Mouse (Mus musculus) mouse embryonic stem cell (cell line): ENCODE measurements around the gene Has3.

ENCODE experiments used
- in situ Hi-C, 2 experiments: fragments of 300-500 bp; cut with MboI; formaldehyde crosslinking; loops; 1 replicate in 1 of 2; 3 replicates in 1 of 2; pipeline ENCODE4 v1.14.3; 2019 to 2020; ENCODE audit warnings: low sequenced_read_pairs in 2 of 2, low pct_unique_long_range_greater_than_20kb in 1 of 2, mixed read lengths in 1 of 2; ENCODE audit not compliant: unreplicated experiment in 1 of 2

The Has3 gene

GRCm38 (mm10) chr8:106870051-106870450 lies at the start of gene Has3:
Gene Has3, plus strand, starts transcription at chr8:106870242.
- in situ Hi-C loops = loop anchor here in 1 of 2 experiments (25.0 kb wide), 1 partner anchor 308 kb away; the partner anchor contains the start of gene Gm10073

GRCm38 (mm10) chr8:106820553-106821515 lies 49.2 kb upstream of the Has3 start:
- in situ Hi-C loops = no loop called here

DNA sequence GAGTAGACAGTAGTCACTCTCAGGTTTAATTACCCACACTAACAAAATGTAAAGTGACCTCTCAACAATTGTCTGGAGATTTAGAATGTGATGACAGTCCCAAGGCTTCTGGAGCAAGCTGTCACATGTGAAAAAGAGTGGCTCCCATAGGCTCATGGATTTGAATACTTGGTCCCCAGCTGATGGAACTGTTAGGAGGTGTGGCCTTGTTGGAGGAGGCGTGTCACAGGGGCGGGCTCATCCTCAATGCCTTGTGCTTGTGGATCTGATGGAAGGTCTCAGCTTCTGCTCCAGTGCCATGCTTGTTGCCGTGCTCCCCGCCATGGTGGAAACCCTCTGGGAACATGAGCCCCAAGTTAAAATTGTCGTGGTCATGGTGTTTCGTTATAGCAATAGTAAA lies 41.1 kb upstream of the Has3 start:
- in situ Hi-C loops = no loop called here

DNA sequence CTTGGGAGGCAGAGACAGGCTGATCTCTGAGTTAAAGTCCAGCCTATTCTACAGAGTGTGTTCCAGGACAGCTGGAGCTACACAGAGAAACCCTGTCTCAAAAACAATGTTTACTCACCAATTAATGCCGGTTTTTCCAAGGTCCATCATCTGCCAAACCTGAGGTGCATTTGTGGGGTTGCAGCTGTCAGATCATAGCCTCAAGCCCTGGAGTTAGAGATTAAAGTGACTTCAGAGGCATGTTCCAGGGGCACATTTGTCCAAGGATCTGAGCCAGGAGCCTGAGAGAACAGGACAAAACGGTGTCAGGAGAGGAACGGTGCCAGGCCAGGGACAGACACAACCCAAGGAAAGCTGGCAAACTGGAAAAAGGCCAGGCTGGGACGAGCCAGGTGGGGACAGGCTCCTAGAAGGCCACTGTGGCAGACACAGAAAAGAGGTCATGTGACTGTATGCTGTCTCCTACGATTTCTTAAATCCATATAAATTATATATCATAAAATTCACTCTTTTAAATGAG lies 40.5 kb upstream of the Has3 start:
- in situ Hi-C loops = no loop called here

DNA sequence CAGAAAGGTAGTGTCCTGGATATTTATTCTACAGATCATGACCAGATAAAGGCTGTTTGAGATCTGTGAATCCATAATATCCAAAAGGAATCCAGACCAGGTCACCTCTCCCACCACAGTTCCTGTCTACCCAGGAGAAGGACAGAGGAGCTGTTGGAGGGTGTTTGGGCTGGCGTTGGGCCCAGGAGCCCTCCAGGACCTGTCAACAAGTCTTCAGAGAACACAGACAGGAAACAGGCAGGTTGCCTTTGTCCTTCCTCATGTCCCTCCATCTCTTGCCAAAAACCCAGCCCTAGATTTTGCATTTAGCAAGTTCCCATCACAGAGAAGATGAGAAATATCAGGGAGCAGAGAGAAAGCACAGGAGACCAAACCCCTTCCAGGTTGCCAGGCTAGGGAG lies 35.1 kb upstream of the Has3 start:
- in situ Hi-C loops = no loop called here

DNA sequence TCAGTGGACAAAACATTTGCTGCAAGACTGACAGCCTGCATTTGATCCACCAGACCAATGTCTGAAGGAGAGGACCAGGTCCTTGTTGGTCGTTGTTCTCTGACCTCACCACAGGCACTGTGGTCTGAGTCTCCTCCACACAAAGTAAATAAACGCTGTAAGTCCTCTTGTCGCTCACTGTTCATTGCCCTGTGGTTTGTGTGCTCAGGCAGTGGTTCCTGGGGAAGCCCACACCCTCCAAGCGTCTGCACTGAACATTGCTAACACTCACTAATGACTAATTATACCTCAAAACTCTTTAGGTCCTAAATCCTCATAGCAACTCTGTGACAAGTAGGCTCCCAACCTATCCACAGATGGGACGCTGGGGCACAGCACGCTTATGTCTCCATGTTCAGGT lies 33.5 kb upstream of the Has3 start:
- in situ Hi-C loops = no loop called here

DNA sequence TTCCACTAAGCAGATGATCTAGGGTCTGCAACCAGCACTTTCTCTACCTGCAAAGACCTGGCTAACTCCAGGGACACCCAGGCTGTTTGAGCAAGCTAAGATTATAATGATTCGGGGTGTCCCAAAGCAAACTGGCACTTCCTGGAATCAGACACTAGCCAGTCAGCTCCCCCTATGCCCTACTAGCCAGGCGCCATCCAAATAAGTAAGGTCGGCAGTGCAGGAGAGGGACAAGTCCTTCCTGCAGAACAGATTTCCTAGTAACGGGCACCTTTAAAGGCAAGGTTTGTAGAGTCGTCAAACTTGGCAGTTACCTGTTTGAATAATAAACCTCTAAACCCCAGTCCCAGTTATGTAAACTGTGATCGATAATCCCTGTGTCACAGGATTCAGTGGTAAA lies 31.2 kb upstream of the Has3 start:
- in situ Hi-C loops = no loop called here

GRCm38 (mm10) chr8:106839209-106840001 lies 30.6 kb upstream of the Has3 start:
- in situ Hi-C loops = no loop called here

GRCm38 (mm10) chr8:106850034-106850433 lies 20.0 kb upstream of the Has3 start:
- in situ Hi-C loops = loop anchor here in 1 of 2 experiments (25.0 kb wide), 1 partner anchor 288 kb away; the partner anchor contains the start of gene Gm10073

DNA sequence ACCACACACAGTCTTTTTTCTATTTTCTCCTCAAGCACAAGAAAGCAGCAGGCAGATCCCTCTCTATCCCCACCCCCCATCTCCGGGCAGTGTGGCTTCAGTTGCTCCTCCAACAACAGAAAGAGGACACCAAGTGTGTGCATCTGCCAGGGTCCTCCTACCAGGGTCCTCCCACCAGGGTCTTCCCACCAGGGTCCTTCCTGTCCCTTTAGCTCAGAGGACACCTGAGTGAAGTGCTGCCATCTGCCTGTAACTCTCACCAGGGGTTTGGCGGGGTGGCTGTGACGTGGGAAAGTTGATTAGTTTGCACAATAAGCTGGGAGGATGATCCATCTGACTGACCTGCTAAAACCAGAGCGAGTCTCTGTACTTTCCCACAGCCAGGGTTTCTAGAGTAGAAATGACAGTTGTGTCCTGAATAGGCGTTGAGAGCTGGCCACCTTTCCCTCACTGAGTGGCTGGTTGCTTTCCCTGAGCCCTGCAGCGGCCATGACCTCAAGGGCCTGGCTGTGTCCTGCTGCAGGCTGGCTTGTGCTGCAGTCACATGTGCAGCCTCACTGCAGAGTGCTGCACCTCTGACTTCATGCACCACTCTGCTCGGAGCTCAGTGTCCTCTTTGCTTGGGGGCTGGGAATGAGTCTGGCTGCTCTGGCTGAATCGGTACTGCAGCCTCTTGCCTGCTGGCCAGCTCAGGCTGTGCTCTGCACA lies 15.4 kb upstream of the Has3 start:
- in situ Hi-C loops = loop anchor here in 1 of 2 experiments (25.0 kb wide), 1 partner anchor 292 kb away; the partner anchor contains the start of gene Gm10073

GRCm38 (mm10) chr8:106855242-106855562 lies 14.8 kb upstream of the Has3 start:
- in situ Hi-C loops = loop anchor here in 1 of 2 experiments (25.0 kb wide), 1 partner anchor 293 kb away; the partner anchor contains the start of gene Gm10073

DNA sequence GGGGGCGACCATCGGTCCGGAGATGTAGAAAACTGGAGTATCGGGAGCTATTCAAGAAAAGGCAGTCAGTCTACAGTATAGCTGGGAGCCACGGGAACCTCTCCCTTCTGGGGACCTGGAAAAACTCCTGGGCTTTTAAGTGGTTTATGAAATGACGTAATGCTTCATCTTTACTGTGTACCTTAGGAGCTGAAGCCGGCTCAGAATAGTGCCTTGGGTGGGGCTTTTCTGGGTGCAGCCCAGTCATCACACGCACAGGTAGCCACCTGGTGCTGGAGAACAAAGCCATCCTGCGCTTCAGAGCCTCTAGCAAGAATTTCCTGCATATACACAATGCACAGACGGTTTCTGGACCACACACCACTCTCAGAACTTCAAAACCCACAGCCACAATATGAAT lies 7.2 kb upstream of the Has3 start:
- in situ Hi-C loops = loop anchor here in 1 of 2 experiments (25.0 kb wide), 1 partner anchor 301 kb away; the partner anchor contains the start of gene Gm10073

DNA sequence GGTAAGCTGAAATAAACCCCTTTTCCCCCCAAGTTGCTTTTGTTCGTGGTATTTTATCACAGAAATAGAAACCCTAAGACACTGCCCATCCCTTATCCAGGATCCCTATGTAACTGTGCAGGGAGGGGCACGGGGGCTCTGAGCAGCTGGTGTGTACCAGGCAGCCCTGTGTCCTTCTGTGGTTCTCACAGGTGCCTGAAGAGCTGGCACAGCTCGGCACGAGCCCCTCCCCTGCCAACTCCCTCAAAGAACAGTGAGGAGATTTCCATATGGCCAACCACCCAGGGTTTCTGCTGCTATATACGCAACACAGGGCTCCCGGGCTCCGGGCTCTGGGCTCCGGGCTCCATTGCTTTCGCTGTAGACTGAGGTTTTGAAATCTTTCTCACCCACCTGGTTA lies 4.7 kb upstream of the Has3 start:
- in situ Hi-C loops = loop anchor here in 1 of 2 experiments (25.0 kb wide), 1 partner anchor 303 kb away; the partner anchor contains the start of gene Gm10073

DNA sequence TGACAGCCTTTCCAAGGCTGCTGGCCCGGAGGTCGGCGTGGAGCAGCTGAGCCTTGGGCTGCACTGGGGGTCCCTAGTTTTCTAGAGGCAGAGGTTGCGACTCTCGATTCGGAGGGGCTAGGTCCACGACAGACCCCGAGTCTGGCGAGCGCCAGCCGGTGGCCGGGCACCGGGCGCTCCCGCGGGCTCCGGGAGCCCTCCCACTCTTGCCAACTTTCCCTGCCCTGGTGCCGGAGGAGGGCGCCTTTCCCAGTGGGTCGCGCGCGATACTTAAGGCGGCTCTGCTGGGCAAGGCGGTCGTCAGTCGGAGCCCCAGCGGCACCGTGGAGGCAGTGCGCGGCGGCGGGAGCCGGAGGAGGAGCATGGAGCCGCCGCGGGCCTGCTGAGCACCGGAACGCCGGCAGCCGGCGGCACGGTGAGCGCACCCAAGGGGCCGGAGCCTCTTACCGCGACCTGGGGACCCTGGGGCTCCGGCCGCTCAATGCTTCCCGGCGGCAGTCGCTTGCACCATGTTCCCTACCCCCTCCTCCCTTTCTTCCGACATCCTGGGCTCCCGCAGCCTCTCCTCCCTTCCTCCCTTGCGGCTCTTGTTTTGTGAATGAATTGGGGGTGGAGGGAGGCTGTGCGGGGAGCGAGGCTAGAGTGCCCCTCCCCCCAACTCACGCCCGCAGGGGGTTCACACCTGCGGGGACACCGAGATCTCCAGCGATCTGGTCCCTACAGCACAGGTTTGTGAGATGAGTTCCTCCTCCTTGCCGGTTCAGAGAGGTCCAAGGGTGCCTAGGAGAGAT lies 690 bp downstream of the Has3 start:
- in situ Hi-C loops = loop anchor here in 1 of 2 experiments (25.0 kb wide), 1 partner anchor 308 kb away; the partner anchor contains the start of gene Gm10073

- in situ Hi-C loops = loop anchor here in 1 of 2 experiments (25.0 kb wide), 1 partner anchor 309 kb away; the partner anchor contains the start of gene Gm10073
Measured at GRCm38 (mm10) chr8:106871328-106871926, 1.4 kb downstream of the Has3 start.

DNA sequence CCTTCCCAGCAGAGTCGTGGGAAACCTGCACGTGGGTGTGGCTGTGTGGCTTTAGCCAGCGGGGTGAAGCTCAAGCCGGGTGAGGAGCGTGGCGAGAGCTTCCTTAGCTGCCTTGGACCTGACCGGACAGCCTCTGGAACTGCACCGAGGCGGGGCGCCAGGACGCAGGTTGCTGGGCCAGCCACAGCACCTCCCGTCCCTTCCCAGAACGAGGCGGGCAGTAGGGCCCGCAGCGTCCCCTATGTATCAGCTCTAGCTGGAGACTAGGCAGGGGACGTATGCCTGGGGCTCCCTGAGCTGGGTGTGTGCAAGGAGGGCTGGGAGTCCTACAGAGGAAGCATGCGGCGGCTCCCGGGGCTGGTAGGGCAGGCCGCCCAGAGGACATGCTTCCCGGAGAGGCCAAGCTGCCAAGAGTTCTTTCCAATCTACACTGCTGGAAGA lies 1.9 kb downstream of the Has3 start:
- in situ Hi-C loops = loop anchor here in 1 of 2 experiments (25.0 kb wide), 1 partner anchor 310 kb away; the partner anchor contains the start of gene Gm10073
